Mouse (Mus musculus) heart, embryonic 12.5 days (tissue): ENCODE measurements around the gene Arhgef3. TPM values are rescaled to one million over a fixed set of nuclear protein-coding genes. Genes with fewer than 3 reads are reported as not detected.

Source experiments
- ATAC-seq: fragments of 200-750 bp; cut with Nextera tagmentation; 2 replicates; pipeline ENCODE4 v1.8.0; 2017; ENCODE audit warnings: moderate TSS enrichment, moderate library complexity; ENCODE audit not compliant: insufficient number of reproducible peaks, low FRiP score
- H3K27ac ChIP-seq: fragments of 300-500 bp; sonication (generic); 2 replicates; pipeline ENCODE4 v1.5.1; 2016; ENCODE audit warnings: mild to moderate bottlenecking, moderate library complexity; ENCODE audit not compliant: poor library complexity, severe bottlenecking
- H3K27me3 ChIP-seq: fragments of 300-500 bp; sonication (generic); replicated peaks from 2 replicates; pipeline ENCODE4 v1.6.1; 2016; ENCODE audit warnings: mild to moderate bottlenecking, moderate library complexity
- H3K36me3 ChIP-seq: fragments of 300-500 bp; sonication (generic); 2 replicates; pipeline ENCODE4 v1.6.1; 2016; ENCODE audit warnings: mild to moderate bottlenecking, moderate library complexity
- H3K4me1 ChIP-seq: fragments of 300-500 bp; sonication (generic); replicated peaks from 2 replicates; pipeline ENCODE4 v1.6.1; 2016; ENCODE audit warnings: mild to moderate bottlenecking
- H3K4me2 ChIP-seq: fragments of 300-500 bp; sonication (generic); 2 replicates; pipeline ENCODE4 v1.6.1; 2016; ENCODE audit warnings: mild to moderate bottlenecking, moderate library complexity
- H3K4me3 ChIP-seq: fragments of 300-500 bp; sonication (generic); 2 replicates; pipeline ENCODE4 v1.5.1; 2016; ENCODE audit warnings: mild to moderate bottlenecking
- H3K9ac ChIP-seq: fragments of 300-500 bp; sonication (generic); 2 replicates; pipeline ENCODE4 v1.6.1; 2016; ENCODE audit warnings: mild to moderate bottlenecking, moderate library complexity
- H3K9me3 ChIP-seq: fragments of 300-500 bp; sonication (generic); replicated peaks from 2 replicates; pipeline ENCODE4 v1.6.1; 2016; ENCODE audit warnings: mild to moderate bottlenecking, moderate library complexity
- WGBS: fragments of 180-500 bp; shearing (Covaris S2); methylation state at CpG from one replicate; pipeline ENCODE4 v1.1.7; 2016; 5-methylcytosine and 5-hydroxymethylcytosine counted together
- polyA plus RNA-seq: library from polyadenylated mRNA; unstranded; fragments of >200 nt; fragmentation: Nextera tagmentation; extraction: Ambion mirVana; gene quantifications from 2 replicates; pipeline ENCODE4 v1.2.1, GENCODE M21; 2016

Arhgef3 gene
- polyA plus RNA-seq, 1 experiment from 2014 or later: 17.6 TPM

DNA sequence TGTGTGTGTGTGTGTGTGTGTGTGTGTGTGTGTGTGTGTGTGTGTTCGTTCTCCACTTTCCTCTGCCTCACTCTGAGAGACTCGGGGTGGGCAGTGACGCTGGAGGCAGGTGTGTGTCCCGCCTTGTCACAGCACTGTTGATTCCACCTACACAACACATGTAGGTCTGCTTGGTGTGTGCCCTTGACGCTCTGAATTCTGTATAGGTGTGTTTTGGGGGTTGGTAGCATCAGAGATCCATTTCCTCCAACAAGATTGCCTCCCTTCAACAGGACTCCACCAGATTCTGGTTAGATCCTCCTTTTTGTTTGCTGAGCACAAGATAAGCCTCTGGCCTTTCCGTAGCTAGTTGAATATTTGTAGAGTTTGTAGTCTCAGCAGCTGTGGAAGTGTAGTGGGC lies 222.5 kb downstream of the Arhgef3 start:
- Histone ChIP-seq H3K4me1 (peaks cover 34% of the 10 kb centered on the region), H3K27ac (no peak overlapping the region), H3K9ac (peak overlapping the region; percentile 76; the same call in 1 of the 2 replicates), H3K4me2 (peak overlapping the region; percentile 98), H3K9me3 (no peaks in the 10 kb centered on the region), H3K27me3 (0 out of 2 replicates have a peak, but pooled peaks cover 2% of the 10 kb centered on the region), H3K4me3 (peak overlapping the region; percentile 61), H3K36me3 (no peaks in the 10 kb centered on the region)
- WGBS: 49% methylated on average over 6 of the region's 6 CpGs
- no peak for ATAC-seq

GRCm38 (mm10) chr14:27338034-27338708 lies 223.5 kb downstream of the Arhgef3 start:
- Histone ChIP-seq H3K9ac (no peak overlapping the region), H3K27ac (no peak overlapping the region), H3K4me1 (peaks cover 32% of the 10 kb centered on the region), H3K4me2 (no peak overlapping the region), H3K27me3 (0 out of 2 replicates have a peak, but pooled peaks cover 2% of the 10 kb centered on the region), H3K9me3 (no peaks in the 10 kb centered on the region), H3K36me3 (no peaks in the 10 kb centered on the region), H3K4me3 (no peak overlapping the region)
- 35% methylated on average over 12 of the region's 12 CpGs for WGBS
- no peak for ATAC-seq

- H3K4me1 ChIP-seq: peaks cover 36% of the 10 kb centered on the region
- H3K27ac ChIP-seq: peak overlapping the region; percentile 42; the same call in 1 of the 2 replicates
- H3K4me2 ChIP-seq: no peak overlapping the region
- WGBS: 51% methylated on average over 5 of the region's 5 CpGs
- no peak overlapping the region for H3K4me3 ChIP-seq
- H3K27me3 ChIP-seq: no peaks in the 10 kb centered on the region
- no peak overlapping the region for H3K9ac ChIP-seq
- ATAC-seq: no peak
- 0 out of 2 replicates have a peak, but pooled peaks cover 3% of the 10 kb centered on the region for H3K9me3 ChIP-seq
- peaks cover 4% of the 10 kb centered on the region; the same call in 1 of the 2 replicates for H3K36me3 ChIP-seq
These were observed 226.2 kb downstream of the Arhgef3 start for GRCm38 (mm10) chr14:27340682-27341415.

DNA sequence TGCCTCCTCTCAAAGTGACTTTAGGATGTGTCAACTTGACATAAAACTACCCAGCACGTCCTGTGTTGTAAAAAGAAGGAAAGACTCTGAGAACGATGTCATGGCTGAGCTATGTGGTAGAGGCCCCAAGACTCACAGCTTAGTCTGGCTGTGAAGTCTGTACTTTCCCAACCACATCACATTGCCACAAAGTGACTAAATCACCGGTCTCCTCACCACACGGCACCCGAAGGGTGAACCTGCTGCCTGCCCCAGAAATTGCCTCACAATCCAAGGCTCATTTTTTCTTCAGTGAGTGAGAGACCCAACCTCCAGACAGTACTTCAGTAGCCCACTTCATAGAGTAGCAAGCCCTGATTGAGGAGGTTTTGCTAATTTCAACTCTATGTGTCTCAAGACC lies 226.8 kb downstream of the Arhgef3 start:
- Histone ChIP-seq H3K36me3 (peaks cover 4% of the 10 kb centered on the region; the same call in 1 of the 2 replicates), H3K27me3 (no peaks in the 10 kb centered on the region), H3K27ac (peak overlapping the region; percentile 13; the same call in 1 of the 2 replicates), H3K9me3 (0 out of 2 replicates have a peak, but pooled peaks cover 3% of the 10 kb centered on the region), H3K9ac (no peak overlapping the region), H3K4me1 (peaks cover 37% of the 10 kb centered on the region), H3K4me2 (no peak overlapping the region), H3K4me3 (no peak overlapping the region)
- WGBS: 48% methylated on average over 5 of the region's 5 CpGs
- ATAC-seq: no peak

GRCm38 (mm10) chr14:27342451-27342850 lies 227.8 kb downstream of the Arhgef3 start:
- no peak overlapping the region for H3K27ac ChIP-seq
- WGBS: 76% methylated on average over 2 of the region's 2 CpGs
- ATAC-seq: no peak
- H3K4me2 ChIP-seq: no peak overlapping the region
- H3K9me3 ChIP-seq: 0 out of 2 replicates have a peak, but pooled peaks cover 3% of the 10 kb centered on the region
- peaks cover 4% of the 10 kb centered on the region; the same call in 1 of the 2 replicates for H3K36me3 ChIP-seq
- no peaks in the 10 kb centered on the region for H3K27me3 ChIP-seq
- no peak overlapping the region for H3K4me3 ChIP-seq
- peaks cover 30% of the 10 kb centered on the region for H3K4me1 ChIP-seq
- H3K9ac ChIP-seq: no peak overlapping the region

DNA sequence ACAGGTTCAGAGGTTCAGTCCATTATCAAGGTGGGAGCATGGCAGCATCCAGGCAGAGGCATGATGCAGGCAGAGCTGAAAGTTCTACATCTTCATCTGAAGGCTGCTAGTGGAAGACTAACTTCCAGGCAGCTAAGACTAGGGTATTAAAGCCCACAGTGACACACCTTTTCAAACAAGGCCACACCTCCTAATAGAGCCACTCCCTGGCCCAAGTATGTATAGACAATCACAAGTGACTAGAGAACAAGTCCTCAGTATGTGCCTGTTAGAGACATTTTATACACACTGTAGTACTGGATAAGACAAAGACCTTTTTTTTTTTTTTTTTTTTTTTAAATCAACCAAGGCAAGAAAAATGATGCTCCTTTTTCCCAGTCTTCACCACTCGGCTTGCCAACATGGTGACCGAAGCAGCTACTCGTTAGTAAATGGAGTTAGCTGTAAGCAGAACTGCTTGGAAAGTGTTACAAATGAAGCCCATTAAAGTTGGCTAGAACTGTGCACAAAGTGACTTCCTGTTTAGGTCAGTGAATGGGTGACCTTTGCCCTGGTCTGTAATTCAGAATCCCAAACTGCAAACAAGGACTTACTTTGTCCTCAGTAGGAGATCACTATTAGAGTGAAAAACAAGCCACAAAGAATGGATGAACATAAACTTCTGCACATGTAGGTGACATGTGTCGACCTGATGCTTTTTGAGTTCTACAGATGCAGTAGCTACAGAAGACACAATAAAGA lies 229.7 kb downstream of the Arhgef3 start:
- 88% methylated on average over 4 of the region's 4 CpGs for WGBS
- Histone ChIP-seq H3K27ac (no peak overlapping the region), H3K4me3 (no peak overlapping the region), H3K36me3 (peaks cover 4% of the 10 kb centered on the region; the same call in 1 of the 2 replicates), H3K4me1 (peaks cover 46% of the 10 kb centered on the region), H3K27me3 (no peaks in the 10 kb centered on the region), H3K9ac (no peak overlapping the region), H3K9me3 (0 out of 2 replicates have a peak, but pooled peaks cover 6% of the 10 kb centered on the region), H3K4me2 (no peak overlapping the region)
- no peak for ATAC-seq

- H3K4me3 ChIP-seq: no peak overlapping the region
- no peaks in the 10 kb centered on the region for H3K27me3 ChIP-seq
- H3K4me1 ChIP-seq: peaks cover 54% of the 10 kb centered on the region
- H3K36me3 ChIP-seq: peaks cover 4% of the 10 kb centered on the region; the same call in 1 of the 2 replicates
- peak overlapping the region; percentile 38; the same call in 1 of the 2 replicates for H3K27ac ChIP-seq
- H3K9ac ChIP-seq: no peak overlapping the region
- 67% methylated on average over 7 of the region's 7 CpGs for WGBS
- H3K4me2 ChIP-seq: no peak overlapping the region
- ATAC-seq: no peak
- 0 out of 2 replicates have a peak, but pooled peaks cover 6% of the 10 kb centered on the region for H3K9me3 ChIP-seq
These were observed 230.6 kb downstream of the Arhgef3 start for GRCm38 (mm10) chr14:27345051-27345885.

GRCm38 (mm10) chr14:27347224-27347623 lies 232.5 kb downstream of the Arhgef3 start:
- 0 out of 2 replicates have a peak, but pooled peaks cover 6% of the 10 kb centered on the region for H3K9me3 ChIP-seq
- no peaks in the 10 kb centered on the region for H3K27me3 ChIP-seq
- no peak for ATAC-seq
- H3K4me1 ChIP-seq: peaks cover 55% of the 10 kb centered on the region
- 64% methylated on average over 3 of the region's 3 CpGs for WGBS
- H3K36me3 ChIP-seq: peaks cover 4% of the 10 kb centered on the region; the same call in 1 of the 2 replicates
- no peak overlapping the region for H3K4me3 ChIP-seq
- H3K9ac ChIP-seq: no peak overlapping the region
- H3K27ac ChIP-seq: no peak overlapping the region
- no peak overlapping the region for H3K4me2 ChIP-seq

GRCm38 (mm10) chr14:27347666-27348065 lies 233.0 kb downstream of the Arhgef3 start:
- Histone ChIP-seq H3K27ac (peak overlapping the region; percentile 52; the same call in 1 of the 2 replicates), H3K36me3 (peaks cover 4% of the 10 kb centered on the region; the same call in 1 of the 2 replicates), H3K9me3 (0 out of 2 replicates have a peak, but pooled peaks cover 6% of the 10 kb centered on the region), H3K4me2 (no peak overlapping the region), H3K4me1 (peaks cover 59% of the 10 kb centered on the region), H3K27me3 (no peaks in the 10 kb centered on the region), H3K9ac (no peak overlapping the region), H3K4me3 (no peak overlapping the region)
- 71% methylated on average over 5 of the region's 5 CpGs for WGBS
- ATAC-seq: no peak

- Histone ChIP-seq H3K4me1 (peaks cover 63% of the 10 kb centered on the region), H3K9ac (no peak overlapping the region), H3K27me3 (no peaks in the 10 kb centered on the region), H3K36me3 (peaks cover 4% of the 10 kb centered on the region; the same call in 1 of the 2 replicates), H3K9me3 (0 out of 2 replicates have a peak, but pooled peaks cover 6% of the 10 kb centered on the region), H3K4me3 (no peak overlapping the region), H3K27ac (peak overlapping the region; percentile 52; the same call in 1 of the 2 replicates), H3K4me2 (no peak overlapping the region)
- 92% methylated on average over 2 of the region's 2 CpGs for WGBS
- no peak for ATAC-seq
These were observed 233.4 kb downstream of the Arhgef3 start for GRCm38 (mm10) chr14:27348088-27348487.
